ENCODE assay signal across 8 mouse cellular contexts in genomic region chr1:144379991-144380594, GRCm38 (mm10).
DNase-seq lines count a peak whose midpoint lies in the region; ATAC-seq and TF ChIP-seq lines count a peak whose summit lies in the region.

No protein-coding gene starts in this region.

- ATAC-seq in neural tube, embryonic 11.5 days (ENCODE audit: insufficient read depth, low FRiP score, low TSS enrichment): no peak; the same call in 1 of the 2 replicates
- peak; percentile 46 for ATAC-seq in forebrain, embryonic 14.5 days

- peak; percentile 66 for TF ChIP-seq CTCF in gastrocnemius, adult 2 months (IDR thresholded peaks at IDR 0.05)

- H3K27ac ChIP-seq in gastrocnemius, adult 2 months: no peak overlapping the region
- H3K27ac ChIP-seq in neural tube, embryonic 11.5 days (ENCODE audit: low read depth, low read length): no peak overlapping the region
- H3K27ac ChIP-seq in forebrain, embryonic 14.5 days (ENCODE audit: low read depth, low read length): no peak overlapping the region

- no peaks in the 10 kb centered on the region for H3K36me3 ChIP-seq in neural tube, embryonic 11.5 days (ENCODE audit: control insufficient read depth, insufficient read depth, low read length)
- no peaks in the 10 kb centered on the region for H3K36me3 ChIP-seq in forebrain, embryonic 14.5 days (ENCODE audit: control insufficient read depth, insufficient read depth, low read length)
- no peaks in the 10 kb centered on the region for H3K36me3 ChIP-seq in splenic B cell, adult 2 months (ENCODE audit: control insufficient read depth, insufficient read depth, low read length, poor library complexity, severe bottlenecking)

- H3K4me2 ChIP-seq in neural tube, embryonic 11.5 days (ENCODE audit: low read depth): no peak overlapping the region
- no peak overlapping the region for H3K4me2 ChIP-seq in forebrain, embryonic 14.5 days (ENCODE audit: low read length)

- no peaks in the 10 kb centered on the region for H3K9me3 ChIP-seq in neural tube, embryonic 11.5 days (ENCODE audit: control insufficient read depth, low read length)
- no peaks in the 10 kb centered on the region for H3K9me3 ChIP-seq in forebrain, embryonic 14.5 days (replicated peaks; ENCODE audit: control insufficient read depth, low read length)

- 57% methylated on average over 3 of the region's 3 CpGs for WGBS in neural tube, embryonic 11.5 days
- WGBS in forebrain, embryonic 14.5 days: 42% methylated on average over 3 of the region's 3 CpGs

- no peak for DNase-seq in gastrocnemius, adult 2 months
- no peak for DNase-seq in gastrocnemius, postnatal 14 days
- peak; percentile 18 for DNase-seq in neural tube, embryonic 11.5 days (ENCODE audit: low spot score)
- no peak for DNase-seq in neural tube, embryonic 10.5 days (ENCODE audit: extremely low spot score, low spot score)
- DNase-seq in forebrain, embryonic 14.5 days (ENCODE audit: low spot score): peak; percentile 84
- DNase-seq in splenic B cell, adult 2 months (ENCODE audit: low read depth, low spot score): peak; percentile 61
- no peak for DNase-seq in heart, postnatal 4 days
- no peak for DNase-seq in heart, postnatal 36 days

- intact Hi-C loops in gastrocnemius, adult 2 months (cut with DNase I): loop anchor here (5.0 kb wide), 2 partner anchors 178 to 578 kb away; no protein-coding TSS in a partner anchor
- intact Hi-C loops in gastrocnemius, postnatal 14 days (cut with DNase I; ENCODE audit: low total_unique reads): no loop called here
- intact Hi-C loops in heart, postnatal 36 days (cut with DNase I): loop anchor here (1.0 to 5.0 kb wide), 2 partner anchors 138 to 183 kb away; no protein-coding TSS in a partner anchor

- no peak overlapping the region for H3K4me3 ChIP-seq in gastrocnemius, adult 2 months
- H3K4me3 ChIP-seq in neural tube, embryonic 11.5 days (ENCODE audit: low read depth, low read length): no peak overlapping the region
- H3K4me3 ChIP-seq in forebrain, embryonic 14.5 days (ENCODE audit: low read depth, low read length): no peak overlapping the region

- H3K9ac ChIP-seq in neural tube, embryonic 11.5 days (ENCODE audit: low read length): no peak overlapping the region
- no peak overlapping the region for H3K9ac ChIP-seq in forebrain, embryonic 14.5 days (ENCODE audit: low read length)

- no peaks in the 10 kb centered on the region for H3K4me1 ChIP-seq in neural tube, embryonic 11.5 days (ENCODE audit: control insufficient read depth, insufficient read depth, low read length)
- H3K4me1 ChIP-seq in forebrain, embryonic 14.5 days (ENCODE audit: control insufficient read depth, insufficient read depth, low read length): no peaks in the 10 kb centered on the region

- H3K27me3 ChIP-seq in neural tube, embryonic 11.5 days (ENCODE audit: control insufficient read depth, insufficient read depth, low read length): no peaks in the 10 kb centered on the region
- no peaks in the 10 kb centered on the region for H3K27me3 ChIP-seq in forebrain, embryonic 14.5 days (replicated peaks; ENCODE audit: control insufficient read depth, insufficient read depth, low read length)
- H3K27me3 ChIP-seq in splenic B cell, adult 2 months (ENCODE audit: control insufficient read depth, insufficient read depth, low read length, poor library complexity, severe bottlenecking): no peaks in the 10 kb centered on the region; the same call in 1 of the 2 replicates

Comparison
In these comparisons a context has a peak if more than half of its experiments do, and no peak if none do; other contexts are left out.
1. DNase-seq: peak in neural tube, embryonic 11.5 days (single experiment), forebrain, embryonic 14.5 days (single experiment) and splenic B cell, adult 2 months (single experiment); none in gastrocnemius, adult 2 months (single experiment), gastrocnemius, postnatal 14 days (single experiment), neural tube, embryonic 10.5 days (single experiment), heart, postnatal 4 days (single experiment) and heart, postnatal 36 days (0 of 2).